8 mouse cellular contexts compared by ENCODE assay signal in genomic region chr7:138909277-138910192, GRCm38 (mm10). TPM values are rescaled to one million over a fixed set of nuclear protein-coding genes. Genes with fewer than 3 reads are reported as not detected.
DNase-seq lines count a peak whose midpoint lies in the region; ATAC-seq and TF ChIP-seq lines count a peak whose summit lies in the region.

Gene Bnip3, minus strand, starts transcription at chr7:138909519.

- H3K27me3 ChIP-seq in embryonic facial prominence, embryonic 12.5 days, result no peaks in the 10 kb centered on the region
- no peaks in the 10 kb centered on the region for H3K27me3 ChIP-seq in kidney, adult 2 months (replicated peaks; ENCODE audit: control insufficient read depth, insufficient read depth, low read length)
- H3K27me3 ChIP-seq in limb, embryonic 11.5 days (ENCODE audit: control insufficient read depth, insufficient read depth, low read length), result no peaks in the 10 kb centered on the region
- peaks cover 13% of the 10 kb centered on the region for H3K27me3 ChIP-seq in midbrain, embryonic 13.5 days
- no peaks in the 10 kb centered on the region for H3K27me3 ChIP-seq in small intestine, adult 2 months (ENCODE audit: control insufficient read depth, insufficient read depth, low read length)

- peak within 1 kb of the TSS; percentile 77 for H3K27ac ChIP-seq in embryonic facial prominence, embryonic 12.5 days
- peak within 1 kb of the TSS; percentile 99 for H3K27ac ChIP-seq in kidney, adult 2 months (ENCODE audit: insufficient read depth, low read depth, low read length)
- H3K27ac ChIP-seq in limb, embryonic 11.5 days (replicated peaks; ENCODE audit: low read depth, low read length), result peak within 1 kb of the TSS; percentile 43
- H3K27ac ChIP-seq in midbrain, embryonic 13.5 days, result peak within 1 kb of the TSS; percentile 58
- 0 out of 2 replicates have a peak within 1 kb of the TSS, but pooled peaks have one; percentile 4 for H3K27ac ChIP-seq in small intestine, adult 2 months (ENCODE audit: insufficient read depth, low read depth, low read length)

- TF ChIP-seq POLR2A in kidney, adult 2 months (IDR thresholded peaks at IDR 0.05; ENCODE audit: low read depth, low read length), result peak; percentile 91
- TF ChIP-seq POLR2A in small intestine, adult 2 months (IDR thresholded peaks at IDR 0.05; ENCODE audit: low read depth, low read length), result peak; percentile 81

- no peaks in the 10 kb centered on the region for H3K9me3 ChIP-seq in embryonic facial prominence, embryonic 12.5 days
- no peaks in the 10 kb centered on the region for H3K9me3 ChIP-seq in limb, embryonic 11.5 days (ENCODE audit: control insufficient read depth, low read length)
- H3K9me3 ChIP-seq in midbrain, embryonic 13.5 days, result no peaks in the 10 kb centered on the region

- H3K4me3 ChIP-seq in embryonic facial prominence, embryonic 12.5 days, result peak within 1 kb of the TSS; percentile 86
- peak within 1 kb of the TSS; percentile 99 for H3K4me3 ChIP-seq in kidney, adult 2 months (ENCODE audit: insufficient read depth, low read depth, low read length)
- peak within 1 kb of the TSS; percentile 79 for H3K4me3 ChIP-seq in limb, embryonic 11.5 days (ENCODE audit: low read depth, low read length)
- peak within 1 kb of the TSS; percentile 76 for H3K4me3 ChIP-seq in midbrain, embryonic 13.5 days (replicated peaks)
- peak within 1 kb of the TSS; percentile 87 for H3K4me3 ChIP-seq in small intestine, adult 2 months (ENCODE audit: low read depth, low read length)

- peak within 1 kb of the TSS; percentile 81 for H3K9ac ChIP-seq in embryonic facial prominence, embryonic 12.5 days
- H3K9ac ChIP-seq in limb, embryonic 11.5 days (ENCODE audit: low read length), result peak within 1 kb of the TSS; percentile 84
- H3K9ac ChIP-seq in midbrain, embryonic 13.5 days (replicated peaks), result peak within 1 kb of the TSS; percentile 87

- no peak for TF ChIP-seq CTCF in kidney, adult 2 months (conservative IDR thresholded peaks at IDR 0.05; ENCODE audit: insufficient read depth, insufficient read length, low read depth, low read length)
- no peak; the same call in 1 of the 2 replicates for TF ChIP-seq CTCF in small intestine, adult 2 months (IDR thresholded peaks at IDR 0.05; ENCODE audit: extremely low read depth, insufficient read length, insufficient replicate concordance, low read depth, low read length)

- ATAC-seq in embryonic facial prominence, embryonic 12.5 days (ENCODE audit: insufficient number of reproducible peaks, insufficient read depth, low FRiP score, low TSS enrichment), result peak; percentile 90
- ATAC-seq in limb, embryonic 11.5 days (ENCODE audit: insufficient number of reproducible peaks, low FRiP score, low TSS enrichment, low read depth), result peak; percentile 97
- ATAC-seq in midbrain, embryonic 13.5 days, result peak; percentile 96

- peak within 1 kb of the TSS; percentile 69 for H3K4me2 ChIP-seq in embryonic facial prominence, embryonic 12.5 days (replicated peaks)
- H3K4me2 ChIP-seq in limb, embryonic 11.5 days (ENCODE audit: low read depth, severe bottlenecking), result peak within 1 kb of the TSS; percentile 62
- H3K4me2 ChIP-seq in midbrain, embryonic 13.5 days (replicated peaks), result peak within 1 kb of the TSS; percentile 79

- no peaks in the 10 kb centered on the region for H3K36me3 ChIP-seq in embryonic facial prominence, embryonic 12.5 days
- no peaks in the 10 kb centered on the region for H3K36me3 ChIP-seq in kidney, adult 2 months (ENCODE audit: control insufficient read depth, insufficient read depth, low read length)
- no peaks in the 10 kb centered on the region for H3K36me3 ChIP-seq in limb, embryonic 11.5 days (ENCODE audit: control insufficient read depth, insufficient read depth, low read length)
- no peaks in the 10 kb centered on the region for H3K36me3 ChIP-seq in midbrain, embryonic 13.5 days
- H3K36me3 ChIP-seq in small intestine, adult 2 months (ENCODE audit: control insufficient read depth, insufficient read depth, low read length), result no peaks in the 10 kb centered on the region

- under 1% methylated on average over 63 of the region's 66 CpGs for WGBS in embryonic facial prominence, embryonic 12.5 days
- WGBS in kidney, adult 2 months, result 1% methylated on average over 65 of the region's 66 CpGs
- under 1% methylated on average over 62 of the region's 66 CpGs for WGBS in limb, embryonic 11.5 days
- WGBS in midbrain, embryonic 13.5 days, result under 1% methylated on average over 66 of the region's 66 CpGs
- WGBS in small intestine, adult 2 months, result 1% methylated on average over 66 of the region's 66 CpGs

- H3K4me1 ChIP-seq in embryonic facial prominence, embryonic 12.5 days, result peaks cover 26% of the 10 kb centered on the region
- H3K4me1 ChIP-seq in kidney, adult 2 months (ENCODE audit: control insufficient read depth, insufficient read depth, low read length), result peaks cover 34% of the 10 kb centered on the region
- H3K4me1 ChIP-seq in limb, embryonic 11.5 days (ENCODE audit: control insufficient read depth, insufficient read depth, low read length), result peaks cover 13% of the 10 kb centered on the region
- H3K4me1 ChIP-seq in midbrain, embryonic 13.5 days (replicated peaks), result peaks cover 33% of the 10 kb centered on the region
- no peaks in the 10 kb centered on the region; the same call in none of the 2 replicates for H3K4me1 ChIP-seq in small intestine, adult 2 months (ENCODE audit: control insufficient read depth, insufficient read depth, insufficient read length, low read length)

- DNase-seq in 3T3-L1 (ENCODE audit: low read depth, low spot score), result peak; percentile 88
- DNase-seq in adrenal gland, postnatal 36 days, result peak; percentile 94 to 97
- peak; percentile 92 to 94 for DNase-seq in heart, adult 18-20 months
- DNase-seq in kidney, adult 2 months, result peak; percentile 97
- peak; percentile 96 for DNase-seq in limb, embryonic 11.5 days (ENCODE audit: low spot score)

RNA-seq across cellular contexts. Expression of gene Bnip3, which starts in this region (rescaled TPM):
- total RNA-seq in adrenal gland, postnatal 36 days (2021), result 100 to 1,000 TPM; 147 to 366 TPM
- 84.2 and 91.0 TPM in 2 replicates for polyA plus RNA-seq in embryonic facial prominence, embryonic 12.5 days (2016; fragmentation: Nextera tagmentation; extraction: Ambion mirVana)
- 100 to 1,000 TPM; 243 to 325 TPM for total RNA-seq in heart, adult 18-20 months (2021)
- polyA plus RNA-seq in kidney, adult 2 months (2012; rRNA removed), result 69.2 and 70.5 TPM in 2 replicates
- 111 and 117 TPM in 2 replicates for polyA plus RNA-seq in limb, embryonic 11.5 days (2014; fragmentation: Nextera tagmentation; extraction: Ambion mirVana)
- 71.9 and 72.1 TPM in 2 replicates for polyA plus RNA-seq in midbrain, embryonic 13.5 days (2015; fragmentation: Nextera tagmentation; extraction: Ambion mirVana)
- polyA plus RNA-seq in small intestine, adult 2 months (2012; rRNA removed), result 4.1 and 4.3 TPM in 2 replicates

Comparison
In these comparisons a context has a peak if more than half of its experiments do, and no peak if none do; other contexts are left out.
1. Peak in every context shown above with its lines: DNase-seq, ATAC-seq, H3K4me3 ChIP-seq and H3K27ac ChIP-seq.
2. RNA of gene Bnip3 (polyA plus RNA-seq): 111 to 117 TPM in limb, embryonic 11.5 days, 84.2 to 91.0 TPM in embryonic facial prominence, embryonic 12.5 days, 71.9 to 72.1 TPM in midbrain, embryonic 13.5 days and 69.2 to 70.5 TPM in kidney, adult 2 months; 4.1 to 4.3 TPM in small intestine, adult 2 months; every median in the first group is over 10 times any median in the second.
3. H3K27ac ChIP-seq: peak in every context shown above with its lines; median percentile 99 in kidney, adult 2 months; 77 in embryonic facial prominence, embryonic 12.5 days; 58 in midbrain, embryonic 13.5 days; 43 in limb, embryonic 11.5 days; 4 in small intestine, adult 2 months.